Mouse (Mus musculus) stomach, embryonic 15.5 days (tissue): ENCODE results near the gene Robo2. TPM values are rescaled to one million over a fixed set of nuclear protein-coding genes. Genes with fewer than 3 reads are reported as not detected.

Experiments
- ATAC-seq: fragments of 200-750 bp; cut with Nextera tagmentation; 2 replicates; pipeline ENCODE4 v1.8.0; 2017; ENCODE audit warnings: low read depth, moderate number of reproducible peaks, moderate TSS enrichment; ENCODE audit not compliant: insufficient read depth, low FRiP score
- H3K27ac ChIP-seq: fragments of 300-500 bp; sonication (generic); 2 replicates; pipeline ENCODE4 v1.5.1; 2015; ENCODE audit warnings: mild to moderate bottlenecking, inconsistent platforms
- H3K27me3 ChIP-seq: fragments of 300-500 bp; sonication (generic); replicated peaks from 2 replicates; pipeline ENCODE4 v1.6.1; 2015; ENCODE audit warnings: inconsistent platforms
- H3K36me3 ChIP-seq: fragments of 300-500 bp; sonication (generic); 2 replicates; pipeline ENCODE4 v1.6.1; 2015; ENCODE audit warnings: inconsistent platforms
- H3K4me1 ChIP-seq: fragments of 300-500 bp; sonication (generic); 2 replicates; pipeline ENCODE4 v1.6.1; 2015; ENCODE audit warnings: inconsistent platforms
- H3K4me2 ChIP-seq: fragments of 300-500 bp; sonication (generic); 2 replicates; pipeline ENCODE4 v1.6.1; 2015; ENCODE audit warnings: mild to moderate bottlenecking, inconsistent platforms
- H3K4me3 ChIP-seq: fragments of 300-500 bp; sonication (generic); replicated peaks from 2 replicates; pipeline ENCODE4 v1.5.1; 2015; ENCODE audit warnings: inconsistent platforms
- H3K9ac ChIP-seq: fragments of 300-500 bp; sonication (generic); 2 replicates; pipeline ENCODE4 v1.6.1; 2015; ENCODE audit warnings: inconsistent platforms
- H3K9me3 ChIP-seq: fragments of 300-500 bp; sonication (generic); 2 replicates; pipeline ENCODE4 v1.6.1; 2016; ENCODE audit warnings: inconsistent platforms
- WGBS: fragments of 180-500 bp; shearing (Covaris S2); methylation state at CpG from one replicate; pipeline ENCODE4 v1.1.7; 2015; 5-methylcytosine and 5-hydroxymethylcytosine counted together
- polyA plus RNA-seq: library from polyadenylated mRNA; unstranded; fragments of >200 nt; fragmentation: Nextera tagmentation; extraction: Ambion mirVana; gene quantifications from 2 replicates; pipeline ENCODE4 v1.2.1, GENCODE M21; 2015

The Robo2 gene
- polyA plus RNA-seq, 1 experiment from 2014 or later, result 22.6 TPM

DNA sequence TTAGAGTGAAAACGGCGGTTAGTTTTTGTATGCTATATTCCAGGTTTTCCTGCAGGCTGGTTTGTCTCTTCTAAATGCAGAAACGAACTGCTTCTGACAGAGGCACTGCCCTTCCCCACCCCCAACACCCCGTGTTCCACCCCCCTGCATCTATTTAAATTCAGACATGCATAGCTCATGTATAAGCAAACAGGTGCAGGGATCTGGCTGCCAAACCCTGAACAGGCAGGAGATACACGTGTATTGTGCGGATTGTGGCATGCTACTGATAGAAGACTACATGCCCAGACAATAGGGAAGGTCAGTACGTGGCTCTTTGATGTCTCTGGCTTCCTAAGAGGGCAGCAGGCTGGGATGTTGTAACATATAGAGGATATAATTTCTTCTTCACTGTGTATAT is 95.5 kb downstream of the Robo2 start:
- no peak overlapping the region for H3K4me3 ChIP-seq
- H3K27me3 ChIP-seq, result no peaks in the 10 kb centered on the region
- H3K36me3 ChIP-seq, result no peaks in the 10 kb centered on the region
- 55% methylated on average over 7 of the region's 7 CpGs for WGBS
- no peaks in the 10 kb centered on the region for H3K4me1 ChIP-seq
- no peak for ATAC-seq
- no peak overlapping the region for H3K9ac ChIP-seq
- H3K4me2 ChIP-seq, result no peak overlapping the region
- no peak overlapping the region for H3K27ac ChIP-seq
- H3K9me3 ChIP-seq, result no peaks in the 10 kb centered on the region

DNA sequence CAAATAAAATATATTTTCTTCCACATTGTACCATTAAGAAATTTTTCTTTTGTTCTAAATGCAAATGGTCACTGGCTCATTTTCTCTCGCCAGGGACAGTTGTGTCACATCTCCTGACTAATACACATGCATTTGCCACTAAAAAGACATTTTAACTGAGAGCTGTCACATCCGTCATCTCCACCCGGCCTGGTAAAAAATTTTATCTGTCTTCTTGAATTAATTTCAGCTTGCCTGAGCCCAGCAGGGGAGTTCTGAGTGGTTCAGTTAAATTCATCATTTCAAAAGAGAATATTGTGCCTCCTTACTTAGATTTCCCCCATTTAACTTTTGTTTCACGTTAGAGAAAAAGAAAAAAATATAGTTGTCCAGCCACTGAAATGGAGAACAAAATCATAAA is 98.4 kb downstream of the Robo2 start:
- WGBS, result 67% methylated on average over 4 of the region's 4 CpGs
- no peak overlapping the region for H3K9ac ChIP-seq
- no peak overlapping the region for H3K4me3 ChIP-seq
- H3K9me3 ChIP-seq, result no peaks in the 10 kb centered on the region
- H3K27ac ChIP-seq, result no peak overlapping the region
- H3K4me2 ChIP-seq, result no peak overlapping the region
- H3K27me3 ChIP-seq, result no peaks in the 10 kb centered on the region
- no peaks in the 10 kb centered on the region for H3K36me3 ChIP-seq
- no peaks in the 10 kb centered on the region for H3K4me1 ChIP-seq
- ATAC-seq, result no peak

DNA sequence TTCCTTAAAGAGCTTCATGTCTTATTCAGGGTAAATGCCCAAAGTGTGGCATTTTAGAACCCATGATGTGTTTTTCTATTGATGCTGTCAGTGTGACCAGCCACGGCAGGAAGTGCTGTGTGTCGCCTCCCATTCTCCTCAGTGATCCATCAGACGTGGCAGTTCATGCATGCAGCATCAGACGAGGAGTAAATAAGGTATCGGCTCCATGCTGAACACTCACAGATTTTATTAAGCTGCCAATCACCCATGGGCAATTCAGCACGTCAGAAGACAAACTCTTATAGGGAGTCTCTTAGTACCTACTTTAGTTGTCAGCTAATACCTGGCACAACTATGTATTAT is 104.1 kb downstream of the Robo2 start:
- Histone ChIP-seq H3K4me2 (no peak overlapping the region), H3K4me3 (no peak overlapping the region), H3K9ac (no peak overlapping the region), H3K9me3 (no peaks in the 10 kb centered on the region), H3K4me1 (no peaks in the 10 kb centered on the region), H3K27me3 (no peaks in the 10 kb centered on the region), H3K36me3 (no peaks in the 10 kb centered on the region), H3K27ac (no peak overlapping the region)
- WGBS, result 45% methylated on average over 6 of the region's 6 CpGs
- no peak for ATAC-seq

DNA sequence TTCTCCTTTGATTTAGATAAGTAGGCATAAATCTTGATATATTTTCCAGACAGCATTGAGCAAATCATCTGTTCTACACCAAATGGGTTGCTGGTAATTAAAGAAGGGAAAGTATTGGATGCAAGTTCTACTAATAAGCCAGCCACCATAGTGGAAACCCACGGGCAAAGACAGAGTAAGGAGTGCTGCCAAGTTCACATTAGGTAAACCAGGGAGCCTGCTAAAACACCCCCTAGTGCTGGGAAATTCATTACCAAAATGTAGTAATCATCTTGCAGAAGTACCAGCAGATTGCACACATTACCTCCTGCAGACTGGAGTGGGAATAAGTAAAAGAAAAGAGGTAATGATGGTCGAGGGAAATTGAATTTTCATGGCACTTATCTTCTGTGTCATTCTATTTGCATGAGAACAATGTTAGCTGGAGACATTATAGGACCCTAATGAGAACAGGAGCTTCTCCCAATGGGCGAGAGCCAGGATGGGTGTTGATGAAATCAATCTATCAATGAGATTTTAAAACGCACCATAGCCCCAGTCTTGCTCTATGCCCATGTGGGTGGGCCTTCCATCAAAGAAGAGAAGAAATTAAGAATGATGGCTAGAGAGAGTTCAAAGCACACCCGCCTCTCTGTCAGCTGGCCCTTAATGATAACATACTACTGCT is 104.6 kb downstream of the Robo2 start:
- no peak overlapping the region for H3K9ac ChIP-seq
- ATAC-seq, result no peak
- no peaks in the 10 kb centered on the region for H3K9me3 ChIP-seq
- H3K4me1 ChIP-seq, result no peaks in the 10 kb centered on the region
- H3K27ac ChIP-seq, result no peak overlapping the region
- 67% methylated on average over 5 of the region's 5 CpGs for WGBS
- H3K36me3 ChIP-seq, result no peaks in the 10 kb centered on the region
- no peak overlapping the region for H3K4me2 ChIP-seq
- H3K27me3 ChIP-seq, result no peaks in the 10 kb centered on the region
- H3K4me3 ChIP-seq, result no peak overlapping the region

DNA sequence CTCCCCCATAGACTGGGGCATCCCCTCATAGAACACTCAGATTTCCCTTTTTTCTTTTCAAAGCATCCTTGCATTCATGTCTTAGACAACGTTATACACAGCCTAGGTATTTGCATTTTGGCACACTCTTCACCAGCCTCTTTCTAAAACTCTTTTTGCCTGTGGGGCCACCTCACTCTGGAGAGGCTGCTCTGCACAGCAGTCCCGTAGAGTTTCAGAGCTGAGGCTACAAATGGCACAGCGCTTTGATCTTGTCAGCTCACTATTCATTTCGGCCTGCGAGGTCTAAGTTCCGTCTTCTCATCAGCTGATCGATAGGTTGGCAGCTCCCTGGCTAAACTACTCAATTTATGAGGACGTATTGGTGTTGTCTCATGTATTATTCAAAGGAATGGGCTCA is 123.7 kb downstream of the Robo2 start:
- Histone ChIP-seq H3K27me3 (no peaks in the 10 kb centered on the region), H3K27ac (no peak overlapping the region), H3K4me3 (no peak overlapping the region), H3K9ac (no peak overlapping the region), H3K9me3 (no peaks in the 10 kb centered on the region), H3K4me1 (no peaks in the 10 kb centered on the region), H3K36me3 (no peaks in the 10 kb centered on the region), H3K4me2 (no peak overlapping the region)
- no peak for ATAC-seq
- WGBS, result 78% methylated on average over 8 of the region's 8 CpGs

DNA sequence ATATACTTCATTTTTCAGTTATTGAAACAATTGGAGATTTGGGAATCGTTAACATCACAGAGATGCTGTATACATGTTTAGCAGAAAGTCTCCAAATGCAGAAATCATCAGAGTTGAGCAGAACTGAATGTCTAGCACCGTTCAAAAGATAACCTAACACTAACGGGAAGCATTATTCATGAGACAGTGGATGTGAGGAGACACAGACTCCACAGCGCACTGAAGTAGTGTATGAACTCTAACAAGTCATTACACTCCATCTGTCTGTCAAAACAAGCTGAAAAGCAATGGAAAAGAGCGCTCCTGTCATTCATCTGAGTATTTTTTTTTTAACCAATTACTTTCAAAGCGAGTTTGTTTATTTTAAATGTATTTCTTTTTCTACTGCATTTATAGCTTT is 129.1 kb downstream of the Robo2 start:
- Histone ChIP-seq H3K9me3 (no peaks in the 10 kb centered on the region), H3K27me3 (no peaks in the 10 kb centered on the region), H3K36me3 (no peaks in the 10 kb centered on the region), H3K4me1 (no peaks in the 10 kb centered on the region), H3K27ac (no peak overlapping the region), H3K4me2 (no peak overlapping the region), H3K4me3 (no peak overlapping the region), H3K9ac (no peak overlapping the region)
- no peak for ATAC-seq
- 52% methylated on average over 6 of the region's 6 CpGs for WGBS

DNA sequence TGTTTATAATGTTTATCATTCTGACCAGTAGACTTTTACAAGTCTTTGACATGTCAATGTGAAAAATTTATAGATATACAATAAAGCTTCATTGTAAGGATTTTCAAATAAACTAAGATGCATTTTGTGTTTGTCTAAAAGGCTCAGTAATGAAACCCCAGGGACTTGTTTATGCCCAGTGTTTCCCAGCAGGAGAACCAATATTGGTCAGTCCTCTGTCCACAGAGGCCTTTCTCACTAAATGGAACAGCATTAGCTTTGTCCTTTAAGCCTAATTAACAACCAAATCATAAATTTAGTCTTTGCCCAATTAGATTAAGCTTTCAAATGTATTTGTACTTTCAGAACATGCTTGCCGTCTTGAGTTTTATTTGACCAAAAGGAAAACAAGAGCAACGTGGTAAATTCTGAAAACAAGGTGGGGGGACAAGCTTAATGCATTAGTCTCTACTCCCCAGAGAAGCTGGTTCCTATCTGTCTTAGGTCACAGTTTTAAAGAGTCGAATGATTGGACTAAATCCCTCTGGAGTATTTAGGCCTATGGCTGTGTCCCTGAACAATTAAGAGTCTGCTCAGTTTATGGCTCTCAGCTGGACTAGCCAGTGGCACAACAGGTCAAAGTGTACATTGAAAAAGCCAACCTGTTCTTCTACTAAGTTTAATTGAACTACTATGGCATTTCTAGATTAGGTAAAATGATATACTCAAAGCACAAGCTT is 134.6 kb downstream of the Robo2 start:
- Histone ChIP-seq H3K4me1 (no peaks in the 10 kb centered on the region), H3K9ac (no peak overlapping the region), H3K27ac (no peak overlapping the region), H3K36me3 (no peaks in the 10 kb centered on the region), H3K27me3 (no peaks in the 10 kb centered on the region), H3K4me3 (no peak overlapping the region), H3K9me3 (no peaks in the 10 kb centered on the region), H3K4me2 (no peak overlapping the region)
- no peak for ATAC-seq
- 61% methylated on average over 3 of the region's 3 CpGs for WGBS

DNA sequence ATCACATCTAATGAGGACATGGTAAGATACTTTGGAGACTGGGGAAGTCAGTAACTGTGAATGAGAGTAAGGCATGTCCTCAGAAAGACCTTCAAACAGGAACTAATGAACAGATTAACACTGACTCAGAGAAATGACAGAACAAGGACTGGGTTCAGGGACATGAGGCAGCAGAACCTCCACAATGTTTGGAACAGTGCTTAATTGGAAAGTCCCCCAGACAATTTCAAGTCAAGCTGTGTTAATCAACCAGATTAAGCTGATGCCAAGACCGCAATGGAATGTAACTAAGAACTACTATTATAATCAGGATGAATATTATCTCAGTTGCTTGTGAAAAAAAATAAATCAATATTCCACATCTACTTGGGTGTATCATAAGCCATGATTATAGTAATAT is 137.0 kb downstream of the Robo2 start:
- H3K27me3 ChIP-seq, result no peaks in the 10 kb centered on the region
- no peaks in the 10 kb centered on the region for H3K4me1 ChIP-seq
- H3K4me2 ChIP-seq, result no peak overlapping the region
- no peak overlapping the region for H3K27ac ChIP-seq
- ATAC-seq, result no peak
- no peaks in the 10 kb centered on the region for H3K36me3 ChIP-seq
- no peak overlapping the region for H3K9ac ChIP-seq
- no peak overlapping the region for H3K4me3 ChIP-seq
- 86% methylated on average over 1 of the region's 1 CpGs for WGBS
- H3K9me3 ChIP-seq, result no peaks in the 10 kb centered on the region

DNA sequence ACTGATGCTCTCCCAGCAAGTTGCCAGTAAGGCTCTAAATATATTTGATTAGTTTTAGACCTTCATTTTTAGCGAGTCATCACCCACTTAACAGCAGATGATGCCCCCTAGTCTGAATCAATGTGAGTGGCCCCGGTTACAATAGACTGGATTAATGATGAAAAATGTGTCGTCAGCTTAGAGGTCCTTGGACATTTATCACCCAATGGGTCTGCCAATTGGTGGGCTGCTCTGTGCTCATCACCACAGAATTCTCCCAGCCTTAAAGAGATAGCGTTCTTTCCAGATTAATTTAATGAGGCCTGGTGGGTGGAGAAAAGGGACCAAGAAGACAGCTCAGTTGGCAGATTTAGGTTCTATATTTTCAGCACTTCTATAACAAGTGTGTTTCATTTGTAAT is 138.6 kb downstream of the Robo2 start:
- no peaks in the 10 kb centered on the region for H3K36me3 ChIP-seq
- H3K27me3 ChIP-seq, result no peaks in the 10 kb centered on the region
- H3K4me3 ChIP-seq, result no peak overlapping the region
- no peak overlapping the region for H3K9ac ChIP-seq
- ATAC-seq, result no peak
- no peaks in the 10 kb centered on the region for H3K4me1 ChIP-seq
- no peak overlapping the region for H3K27ac ChIP-seq
- no peak overlapping the region for H3K4me2 ChIP-seq
- no peaks in the 10 kb centered on the region for H3K9me3 ChIP-seq
- WGBS, result 58% methylated on average over 4 of the region's 4 CpGs

DNA sequence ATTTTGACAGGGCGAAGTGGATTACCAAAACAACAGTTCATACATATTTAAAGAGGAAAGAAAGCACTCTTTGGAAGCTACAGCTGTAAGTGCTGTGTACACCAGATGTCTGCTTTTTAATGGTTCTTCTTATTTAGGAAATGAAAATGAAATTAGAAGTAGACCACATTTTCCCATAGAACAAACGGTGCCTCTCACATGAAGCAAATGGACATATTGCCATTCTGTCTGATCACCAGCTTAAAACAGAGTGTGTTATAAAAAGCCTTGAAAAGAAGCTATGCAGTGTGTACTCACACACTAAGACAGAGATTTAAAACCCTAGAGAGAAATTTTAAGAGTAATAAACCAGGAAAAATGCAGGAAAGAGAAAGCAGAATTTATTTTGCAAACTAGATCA is 153.4 kb downstream of the Robo2 start:
- H3K4me3 ChIP-seq, result no peak overlapping the region
- no peak overlapping the region for H3K4me2 ChIP-seq
- no peaks in the 10 kb centered on the region for H3K9me3 ChIP-seq
- no peak overlapping the region for H3K9ac ChIP-seq
- WGBS, result 59% methylated on average over 2 of the region's 2 CpGs
- H3K36me3 ChIP-seq, result no peaks in the 10 kb centered on the region
- H3K27me3 ChIP-seq, result no peaks in the 10 kb centered on the region
- H3K27ac ChIP-seq, result no peak overlapping the region
- H3K4me1 ChIP-seq, result no peaks in the 10 kb centered on the region
- ATAC-seq, result no peak

DNA sequence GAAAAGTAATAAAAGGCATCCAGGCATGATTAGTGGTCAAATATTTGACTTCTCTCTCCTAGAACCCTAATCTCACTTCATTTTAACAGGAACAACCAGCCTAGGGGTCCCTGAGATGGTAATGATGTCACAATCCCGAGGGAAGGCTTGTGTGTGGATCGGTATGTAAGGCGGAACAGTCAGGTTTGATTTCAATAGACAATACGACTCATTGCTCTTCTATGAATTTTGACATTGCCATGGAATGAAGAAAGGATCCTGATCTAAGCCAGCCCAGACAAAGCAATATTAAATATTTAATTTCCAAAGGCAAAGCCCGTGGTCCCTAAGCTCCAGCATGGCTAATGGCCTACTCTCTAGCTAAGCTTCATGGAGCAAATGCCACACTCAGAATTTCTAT is 167.2 kb downstream of the Robo2 start:
- H3K9ac ChIP-seq, result no peak overlapping the region
- H3K4me3 ChIP-seq, result no peak overlapping the region
- H3K36me3 ChIP-seq, result no peaks in the 10 kb centered on the region
- no peaks in the 10 kb centered on the region for H3K4me1 ChIP-seq
- WGBS, result 88% methylated on average over 5 of the region's 5 CpGs
- no peaks in the 10 kb centered on the region for H3K27me3 ChIP-seq
- no peak overlapping the region for H3K27ac ChIP-seq
- no peak for ATAC-seq
- no peaks in the 10 kb centered on the region for H3K9me3 ChIP-seq
- no peak overlapping the region for H3K4me2 ChIP-seq

DNA sequence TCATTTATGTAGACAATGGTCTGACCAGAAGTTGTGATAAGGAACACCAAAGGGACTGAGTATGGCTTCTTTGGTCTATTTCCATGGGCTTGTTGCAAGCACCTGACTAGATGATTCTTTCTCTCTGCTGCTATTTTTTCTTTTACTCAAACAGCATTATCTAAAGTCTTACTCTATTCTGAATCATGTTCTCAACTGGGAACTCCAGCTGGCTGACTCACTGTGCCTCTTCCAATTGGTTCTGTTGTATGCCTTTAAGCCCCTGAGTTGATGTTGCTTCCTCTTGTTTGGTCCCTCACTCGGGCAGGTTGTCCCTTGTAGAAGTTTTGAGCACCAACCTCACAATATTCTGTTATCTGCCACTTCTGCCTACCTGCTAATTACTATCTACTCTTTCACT is 170.1 kb downstream of the Robo2 start:
- Histone ChIP-seq H3K9ac (no peak overlapping the region), H3K27me3 (no peaks in the 10 kb centered on the region), H3K4me1 (no peaks in the 10 kb centered on the region), H3K27ac (no peak overlapping the region), H3K36me3 (no peaks in the 10 kb centered on the region), H3K9me3 (no peaks in the 10 kb centered on the region), H3K4me3 (no peak overlapping the region), H3K4me2 (no peak overlapping the region)
- no peak for ATAC-seq
- WGBS, result 77% methylated on average over 1 of the region's 1 CpGs
